Mouse (Mus musculus): ENCODE measurements at regions not wholly inside any gene's neighbourhood (a gene's known extent, or its start where the extent isn't known, plus 50 kb on each side); places are given as distances from the start of the nearest gene placed in this dataset.
"Not testable (repeated sequence)": the region's sequence is repeated elsewhere in the genome, so short reads cannot be mapped to it uniquely, and the experiment has no call there.

GRCm38 (mm10) chr10:19297669-19298068 lies 58.7 kb upstream of the Olig3 start:
- DNase-seq (ENCODE audit: low spot score in 2 of 2): no peak

- DNase-seq (ENCODE audit: low spot score in 2 of 2): no peak
Observed at GRCm38 (mm10) chr10:19295388-19296013, 60.8 kb upstream of the Olig3 start.

- no peak for DNase-seq (ENCODE audit: low spot score in 2 of 2)
Observed at GRCm38 (mm10) chr10:19291474-19291873, 64.9 kb upstream of the Olig3 start.

- DNase-seq (ENCODE audit: low spot score in 2 of 2): not testable (repeated sequence)
Observed at GRCm38 (mm10) chr10:19291039-19291438, 65.3 kb upstream of the Olig3 start.

GRCm38 (mm10) chr10:19282166-19282565 lies 74.2 kb upstream of the Olig3 start:
- no peak for DNase-seq (ENCODE audit: low spot score in 2 of 2)

- no peak for DNase-seq (ENCODE audit: low spot score in 2 of 2)
Observed at GRCm38 (mm10) chr10:19281021-19281420, 75.3 kb upstream of the Olig3 start.

- no peak for DNase-seq (ENCODE audit: low spot score in 2 of 2)
Observed at GRCm38 (mm10) chr10:19278189-19278842, 78.0 kb upstream of the Olig3 start.

GRCm38 (mm10) chr10:19277103-19277827 lies 79.1 kb upstream of the Olig3 start:
- DNase-seq (ENCODE audit: low spot score in 2 of 2): peak; percentile 48 to 58

GRCm38 (mm10) chr10:19274985-19275384 lies 81.3 kb upstream of the Olig3 start:
- DNase-seq (ENCODE audit: low spot score in 2 of 2): no peak

GRCm38 (mm10) chr10:19269418-19269817 lies 86.9 kb upstream of the Olig3 start:
- no peak for DNase-seq (ENCODE audit: low spot score in 2 of 2)

- DNase-seq (ENCODE audit: low spot score in 2 of 2): no peak
Observed at GRCm38 (mm10) chr10:19268051-19268450, 88.3 kb upstream of the Olig3 start.

- DNase-seq (ENCODE audit: low spot score in 2 of 2): peak; percentile 40 to 59
Observed at GRCm38 (mm10) chr10:19240102-19240759, 116.1 kb upstream of the Olig3 start.

GRCm38 (mm10) chr10:19216240-19216639 lies 140.1 kb upstream of the Olig3 start:
- DNase-seq (ENCODE audit: low spot score in 2 of 2): no peak

- DNase-seq (ENCODE audit: low spot score in 2 of 2): no peak
Observed at GRCm38 (mm10) chr10:19209751-19210150, 146.6 kb upstream of the Olig3 start.

- DNase-seq (ENCODE audit: low spot score in 2 of 2): no peak
Observed at GRCm38 (mm10) chr10:19208101-19208722, 148.1 kb upstream of the Olig3 start.

- DNase-seq (ENCODE audit: low spot score in 2 of 2): no peak
Observed at GRCm38 (mm10) chr10:19207505-19207904, 148.8 kb upstream of the Olig3 start.

- DNase-seq (ENCODE audit: low spot score in 2 of 2): no peak
Observed at GRCm38 (mm10) chr10:19200311-19200710, 156.0 kb upstream of the Olig3 start.

GRCm38 (mm10) chr10:19195676-19196075 lies 160.7 kb upstream of the Olig3 start:
- DNase-seq (ENCODE audit: low spot score in 2 of 2): no peak

- DNase-seq (ENCODE audit: low spot score in 2 of 2): no peak
Observed at GRCm38 (mm10) chr10:19194646-19195045, 161.7 kb upstream of the Olig3 start.

- DNase-seq (ENCODE audit: low spot score in 2 of 2): no peak
Observed at GRCm38 (mm10) chr10:19192971-19193758, 163.2 kb upstream of the Olig3 start.

GRCm38 (mm10) chr10:19192221-19192620 lies 164.1 kb upstream of the Olig3 start:
- DNase-seq (ENCODE audit: low spot score in 2 of 2): no peak
